Mouse (Mus musculus): Measurements from ENCODE around the gene Akap2.

Gene Akap2

GRCm38 (mm10) chr4:57701576-57701975, 15.9 kb upstream of the Akap2 start:
- DNase-seq (ENCODE audit: low read depth, low spot score), result no peak

- no peak for DNase-seq (ENCODE audit: low read depth, low spot score)
Measured at GRCm38 (mm10) chr4:57703574-57704470, 13.6 kb upstream of the Akap2 start.

- DNase-seq (ENCODE audit: low read depth, low spot score), result no peak
Measured at GRCm38 (mm10) chr4:57704575-57704974, 12.9 kb upstream of the Akap2 start.

GRCm38 (mm10) chr4:57715849-57716248, 1.6 kb upstream of the Akap2 start:
- DNase-seq (ENCODE audit: low read depth, low spot score), result no peak

GRCm38 (mm10) chr4:57716735-57717134, 722 bp upstream of the Akap2 start:
- no peak for DNase-seq (ENCODE audit: low read depth, low spot score)

GRCm38 (mm10) chr4:57719370-57719769, 1.9 kb downstream of the Akap2 start:
- no peak for DNase-seq (ENCODE audit: low read depth, low spot score)

GRCm38 (mm10) chr4:57720869-57721361, 3.5 kb downstream of the Akap2 start:
- no peak for DNase-seq (ENCODE audit: low read depth, low spot score)

- no peak for DNase-seq (ENCODE audit: low read depth, low spot score)
Measured at GRCm38 (mm10) chr4:57722296-57722695, 4.8 kb downstream of the Akap2 start.

- no peak for DNase-seq (ENCODE audit: low read depth, low spot score)
Measured at GRCm38 (mm10) chr4:57723659-57724058, 6.2 kb downstream of the Akap2 start.

GRCm38 (mm10) chr4:57725569-57725968, 8.1 kb downstream of the Akap2 start:
- no peak for DNase-seq (ENCODE audit: low read depth, low spot score)

GRCm38 (mm10) chr4:57728611-57729183, 11.2 kb downstream of the Akap2 start:
- DNase-seq (ENCODE audit: low read depth, low spot score), result no peak

- DNase-seq (ENCODE audit: low read depth, low spot score), result no peak
Measured at GRCm38 (mm10) chr4:57730047-57730446, 12.6 kb downstream of the Akap2 start.

- no peak for DNase-seq (ENCODE audit: low read depth, low spot score)
Measured at GRCm38 (mm10) chr4:57730801-57731598, 13.5 kb downstream of the Akap2 start.

GRCm38 (mm10) chr4:57732351-57732750, 14.9 kb downstream of the Akap2 start:
- no peak for DNase-seq (ENCODE audit: low read depth, low spot score)

GRCm38 (mm10) chr4:57733445-57733844, 16.0 kb downstream of the Akap2 start:
- no peak for DNase-seq (ENCODE audit: low read depth, low spot score)

GRCm38 (mm10) chr4:57735426-57735825, 18.0 kb downstream of the Akap2 start:
- no peak for DNase-seq (ENCODE audit: low read depth, low spot score)

GRCm38 (mm10) chr4:57738856-57739552, 21.5 kb downstream of the Akap2 start:
- DNase-seq (ENCODE audit: low read depth, low spot score), result no peak

- DNase-seq (ENCODE audit: low read depth, low spot score), result no peak
Measured at GRCm38 (mm10) chr4:57743325-57743929, 26.0 kb downstream of the Akap2 start.

- no peak for DNase-seq (ENCODE audit: low read depth, low spot score)
Measured at GRCm38 (mm10) chr4:57750651-57751050, 33.2 kb downstream of the Akap2 start.

- no peak for DNase-seq (ENCODE audit: low read depth, low spot score)
Measured at GRCm38 (mm10) chr4:57751054-57751453, 33.6 kb downstream of the Akap2 start.

- no peak for DNase-seq (ENCODE audit: low read depth, low spot score)
Measured at GRCm38 (mm10) chr4:57751566-57751965, 34.1 kb downstream of the Akap2 start.

All from WW6 (cell line).